34 mouse cellular contexts compared by ENCODE assay signal in genomic region chr17:51555854-51556253, GRCm38 (mm10).
"Had no signal": no experiment of that assay in that cellular context is flagged by ENCODE, and none has a peak within 500 bp of the region (broad histone marks: within the 10 kb centered on the region; RNA-seq: fewer than 3 reads in every experiment).

No protein-coding gene starts in this region.

- DNase-seq: heart, postnatal 10 days; heart, postnatal 14 days; heart, postnatal 36 days; heart, postnatal 4 days; kidney, adult 11 months; kidney, adult 18-20 months; kidney, adult 2 months; kidney, adult 8-10 months; kidney, adult 9 months; kidney, postnatal 10 days; kidney, postnatal 14 days; kidney, postnatal 25 days; kidney, postnatal 36 days; kidney, postnatal 4 days; layer of hippocampus, adult 9-11 months; layer of hippocampus, postnatal 36 days had no signal

- H3K27me3 ChIP-seq: heart, embryonic 12.5 days; heart, embryonic 13.5 days; heart, embryonic 15.5 days; hindbrain, embryonic 12.5 days; hindbrain, embryonic 13.5 days; hindbrain, embryonic 15.5 days; intestine, embryonic 15.5 days; kidney, embryonic 15.5 days had no signal

- ATAC-seq: hindbrain, embryonic 16.5 days; hindbrain, postnatal 0 days; inflammation-experienced regulatory T-cells, adult 6 months; intestine, embryonic 15.5 days; intestine, embryonic 16.5 days; intestine, postnatal 0 days had no signal

- H3K27ac ChIP-seq: heart, embryonic 13.5 days; heart, embryonic 15.5 days; hindbrain, embryonic 10.5 days; hindbrain, embryonic 12.5 days; hindbrain, embryonic 13.5 days; hindbrain, embryonic 14.5 days; hindbrain, embryonic 15.5 days; hindbrain, postnatal 0 days; intestine, embryonic 15.5 days; kidney, embryonic 15.5 days; kidney, postnatal 0 days; layer of hippocampus, adult 2 months; left cerebral cortex, adult 2 months had no signal

- H3K36me3 ChIP-seq: heart, embryonic 12.5 days; heart, embryonic 13.5 days; heart, embryonic 15.5 days; hindbrain, embryonic 10.5 days; hindbrain, embryonic 12.5 days; hindbrain, embryonic 13.5 days; hindbrain, embryonic 15.5 days; intestine, embryonic 15.5 days; kidney, embryonic 15.5 days had no signal

- H3K9me3 ChIP-seq: heart, embryonic 12.5 days; heart, embryonic 13.5 days; heart, embryonic 15.5 days; hindbrain, embryonic 10.5 days; hindbrain, embryonic 12.5 days; hindbrain, embryonic 13.5 days; hindbrain, embryonic 15.5 days; intestine, embryonic 15.5 days; kidney, embryonic 15.5 days had no signal

- H3K4me2 ChIP-seq: heart, embryonic 12.5 days; heart, embryonic 13.5 days; heart, embryonic 15.5 days; hindbrain, embryonic 12.5 days; hindbrain, embryonic 13.5 days; hindbrain, embryonic 14.5 days; hindbrain, embryonic 15.5 days; intestine, embryonic 15.5 days; kidney, embryonic 15.5 days had no signal

- H3K4me3 ChIP-seq: heart, embryonic 12.5 days; heart, embryonic 13.5 days; heart, embryonic 15.5 days; hindbrain, embryonic 10.5 days; hindbrain, embryonic 12.5 days; hindbrain, embryonic 13.5 days; hindbrain, embryonic 15.5 days; intestine, embryonic 15.5 days; kidney, embryonic 15.5 days; layer of hippocampus, adult 2 months; left cerebral cortex, adult 2 months had no signal

- H3K9ac ChIP-seq: heart, embryonic 12.5 days; heart, embryonic 13.5 days; heart, embryonic 15.5 days; hindbrain, embryonic 12.5 days; hindbrain, embryonic 13.5 days; hindbrain, embryonic 14.5 days; hindbrain, embryonic 15.5 days; intestine, embryonic 15.5 days; kidney, embryonic 15.5 days had no signal

- H3K4me1 ChIP-seq: heart, embryonic 13.5 days; heart, embryonic 15.5 days; hindbrain, embryonic 10.5 days; hindbrain, embryonic 12.5 days; hindbrain, embryonic 13.5 days; hindbrain, embryonic 15.5 days; intestine, embryonic 15.5 days; kidney, embryonic 15.5 days had no signal
